Mouse (Mus musculus): ENCODE data around the gene Thumpd3. TPM values are rescaled to one million over a fixed set of nuclear protein-coding genes. Genes with fewer than 3 reads are reported as not detected.

Thumpd3 gene
- total and polyA plus RNA-seq, 3 experiments: 74.8 to 158 (median 89.1) TPM

- DNase-seq (ENCODE audit: low read depth, low spot score): no peak
- TF ChIP-seq USF2 (IDR thresholded peaks at IDR 0.05; ENCODE audit: borderline replicate concordance in 1 of 2, insufficient read depth in 1 of 2, low read depth in 1 of 2, low read length in 2 of 2): no peak
- no peak for TF ChIP-seq MYC (IDR thresholded peaks at IDR 0.05; ENCODE audit: low read depth, low read length)
- no peak for TF ChIP-seq MAX (IDR thresholded peaks at IDR 0.05; ENCODE audit: low read length)
- no peak for TF ChIP-seq USF1 (IDR thresholded peaks at IDR 0.05; ENCODE audit: low read depth, low read length)
- no peak overlapping the region for H3K9ac ChIP-seq (ENCODE audit: control insufficient read depth, low read depth, low read length, poor library complexity, severe bottlenecking)
- no peaks in the 10 kb centered on the region for H3K4me1 ChIP-seq (ENCODE audit: control insufficient read depth in 1 of 2, insufficient read depth in 2 of 2, low read length in 2 of 2)
- H3K36me3 ChIP-seq (ENCODE audit: control insufficient read depth in 1 of 2, insufficient read depth in 2 of 2, low read length in 2 of 2): no peaks in the 10 kb centered on the region
- peaks cover 0 to 1% of the 10 kb centered on the region in 2 experiments; a peak in 1 of 4 replicates for H3K27me3 ChIP-seq (ENCODE audit: control insufficient read depth in 1 of 2, insufficient read depth in 2 of 2, low read length in 2 of 2)
- H3K4me3 ChIP-seq (ENCODE audit: control insufficient read depth in 1 of 2, insufficient read depth in 1 of 2, low read depth in 2 of 2, low read length in 2 of 2): no peak overlapping the region
- H3K79me2 ChIP-seq (ENCODE audit: control insufficient read depth, insufficient read depth, low read length, poor library complexity): no peaks in the 10 kb centered on the region
- H3K27ac ChIP-seq (ENCODE audit: control insufficient read depth, low read depth, low read length): no peak overlapping the region
- no peaks in the 10 kb centered on the region for H3K9me3 ChIP-seq (replicated peaks; ENCODE audit: insufficient read depth, low read length)
These were observed 34.1 kb upstream of the Thumpd3 start for GRCm38 (mm10) chr6:113011886-113012285.

GRCm38 (mm10) chr6:113012495-113012941 is 33.5 kb upstream of the Thumpd3 start:
- Histone ChIP-seq H3K36me3 (ENCODE audit: control insufficient read depth in 1 of 2, insufficient read depth in 2 of 2, low read length in 2 of 2) (no peaks in the 10 kb centered on the region), H3K27ac (ENCODE audit: control insufficient read depth, low read depth, low read length) (no peak overlapping the region), H3K4me3 (ENCODE audit: control insufficient read depth in 1 of 2, insufficient read depth in 1 of 2, low read depth in 2 of 2, low read length in 2 of 2) (no peak overlapping the region), H3K27me3 (ENCODE audit: control insufficient read depth in 1 of 2, insufficient read depth in 2 of 2, low read length in 2 of 2) (peaks cover 0 to 1% of the 10 kb centered on the region in 2 experiments; a peak in 1 of 4 replicates), H3K4me1 (ENCODE audit: control insufficient read depth in 1 of 2, insufficient read depth in 2 of 2, low read length in 2 of 2) (no peaks in the 10 kb centered on the region), H3K9me3 (replicated peaks; ENCODE audit: insufficient read depth, low read length) (no peaks in the 10 kb centered on the region), H3K9ac (ENCODE audit: control insufficient read depth, low read depth, low read length, poor library complexity, severe bottlenecking) (no peak overlapping the region), H3K79me2 (ENCODE audit: control insufficient read depth, insufficient read depth, low read length, poor library complexity) (no peaks in the 10 kb centered on the region)
- TF ChIP-seq BHLHE40 (IDR thresholded peaks at IDR 0.05; ENCODE audit: borderline replicate concordance, low read depth, low read length) (no peak), MYB (IDR thresholded peaks at IDR 0.05; ENCODE audit: low read depth, low read length) (no peak), UBTF (IDR thresholded peaks at IDR 0.05; ENCODE audit: borderline replicate concordance, insufficient read depth, low read depth, low read length) (no peak), E2F4 (IDR thresholded peaks at IDR 0.05; ENCODE audit: borderline replicate concordance, low read depth, low read length) (no peak), HCFC1 (IDR thresholded peaks at IDR 0.05; ENCODE audit: low read depth, low read length) (no peak), ZMIZ1 (IDR thresholded peaks at IDR 0.05; ENCODE audit: low read depth, low read length) (no peak), TCF12 (IDR thresholded peaks at IDR 0.05; ENCODE audit: low read depth, low read length) (no peak), CTCF (IDR thresholded peaks at IDR 0.05 in 2 of 3, conservative IDR thresholded peaks at IDR 0.05 in 1 of 3; ENCODE audit: control insufficient read depth in 1 of 3, insufficient read depth in 1 of 3, low read depth in 2 of 3, low read length in 3 of 3, poor library complexity in 1 of 3, severe bottlenecking in 1 of 3) (no peak), NRF1 (IDR thresholded peaks at IDR 0.05; ENCODE audit: insufficient read depth, low read depth, low read length, poor library complexity, severe bottlenecking) (no peak), MEF2A (IDR thresholded peaks at IDR 0.05; ENCODE audit: extremely low read depth, insufficient replicate concordance, low read depth, low read length, poor library complexity, severe bottlenecking) (no peak), MYC (IDR thresholded peaks at IDR 0.05; ENCODE audit: low read depth, low read length) (no peak)
- DNase-seq (ENCODE audit: low read depth, low spot score): no peak
